Mouse (Mus musculus) CH12.LX (cell line): ENCODE results near the gene Agxt. TPM values are rescaled to one million over a fixed set of nuclear protein-coding genes. Genes with fewer than 3 reads are reported as not detected.

Source experiments
- DNase-seq: peaks from one replicate; pipeline ENCODE4 v3.0.0-alpha.2; 2013; ENCODE audit errors: extremely low read depth
- H3K27ac ChIP-seq: 2 replicates; pipeline ENCODE4 v1.5.1; 2012; ENCODE audit warnings: low read depth, mild to moderate bottlenecking, control low read depth, moderate library complexity; ENCODE audit not compliant: insufficient read depth
- H3K27me3 ChIP-seq: replicated peaks from 2 replicates; pipeline ENCODE3; 2012; ENCODE audit warnings: inconsistent platforms
- H3K36me3 ChIP-seq, 2 experiments: replicated peaks in 1 of 2; 2 replicates each; pipeline versions ENCODE3 to v1.6.1; 2012; ENCODE audit warnings: inconsistent platforms in 1 of 2, low read length in 1 of 2, mild to moderate bottlenecking in 1 of 2, mixed read lengths in 1 of 2, moderate library complexity in 1 of 2; ENCODE audit not compliant: control insufficient read depth in 1 of 2, insufficient read depth in 1 of 2
- H3K4me1 ChIP-seq, 2 experiments: 2 replicates each; pipeline ENCODE4 v1.6.1; 2012; ENCODE audit warnings: inconsistent platforms in 1 of 2, moderate library complexity in 1 of 2; ENCODE audit not compliant: insufficient read depth in 2 of 2, control insufficient read depth in 1 of 2
- H3K4me2 ChIP-seq: 2 replicates; pipeline ENCODE4 v1.6.1; 2012; ENCODE audit warnings: low read depth, mild to moderate bottlenecking, control low read depth; ENCODE audit not compliant: poor library complexity, insufficient read depth, severe bottlenecking
- H3K4me3 ChIP-seq, 3 experiments: fragments of 150-350 bp in 1 of 3; sonication (generic) in 1 of 3; replicated peaks in 1 of 3; 2 replicates each; pipeline versions ENCODE3 to v1.5.1; 2011 to 2012; ENCODE audit warnings: low read depth in 2 of 3, low read length in 2 of 3, mild to moderate bottlenecking in 2 of 3, moderate library complexity in 2 of 3, control low read depth in 1 of 3, improper control_type of control experiment in 1 of 3, inconsistent platforms in 1 of 3, mixed read lengths in 1 of 3; ENCODE audit not compliant: poor library complexity in 1 of 3
- H3K79me2 ChIP-seq: replicated peaks from 2 replicates; pipeline ENCODE4 v1.6.1; 2012; ENCODE audit warnings: mild to moderate bottlenecking, moderate library complexity; ENCODE audit not compliant: control insufficient read depth, poor library complexity, insufficient read depth, severe bottlenecking; ENCODE audit errors: extremely low read depth
- H3K9ac ChIP-seq: 2 replicates; pipeline ENCODE4 v1.6.1; 2012; ENCODE audit warnings: low read depth, mild to moderate bottlenecking, control low read depth, moderate library complexity; ENCODE audit not compliant: insufficient read depth
- H3K9me3 ChIP-seq: replicated peaks from 2 replicates; pipeline ENCODE3; 2012; ENCODE audit warnings: low read length, inconsistent platforms, mixed read lengths
- BHLHE40 ChIP-seq: IDR thresholded peaks from 2 replicates; pipeline ENCODE4 v1.6.1; 2011; ENCODE audit warnings: mild to moderate bottlenecking, low read depth, low read length, improper control_type of control experiment
- CHD1 ChIP-seq: IDR thresholded peaks from 2 replicates; pipeline ENCODE4 v1.6.1; 2012; ENCODE audit warnings: low read depth, low read length, improper control_type of control experiment, inconsistent platforms
- CHD2 ChIP-seq: IDR thresholded peaks from 2 replicates; pipeline ENCODE4 v1.6.1; 2011; ENCODE audit warnings: low read length, improper control_type of control experiment
- CTCF ChIP-seq, 2 experiments: IDR thresholded peaks in 1 of 2; conservative IDR thresholded peaks in 1 of 2; 2 replicates each; pipeline ENCODE4 v1.5.1; 2011 to 2012; ENCODE audit warnings: low read depth in 2 of 2, low read length in 2 of 2, improper control_type of control experiment in 1 of 2, inconsistent platforms in 1 of 2, mild to moderate bottlenecking in 1 of 2, moderate library complexity in 1 of 2
- ELF1 ChIP-seq: IDR thresholded peaks from 2 replicates; pipeline ENCODE4 v1.6.1; 2014; ENCODE audit warnings: low read depth, mild to moderate bottlenecking, inconsistent platforms, low read length, improper control_type of control experiment
- GABPA ChIP-seq: IDR thresholded peaks from 2 replicates; pipeline ENCODE4 v1.6.1; 2012; ENCODE audit warnings: low read depth, low read length, improper control_type of control experiment, inconsistent platforms; ENCODE audit not compliant: insufficient replicate concordance
- JUN ChIP-seq: IDR thresholded peaks from 2 replicates; pipeline ENCODE4 v1.6.1; 2011; ENCODE audit warnings: low read depth, mild to moderate bottlenecking, low read length, improper control_type of control experiment, moderate library complexity; ENCODE audit not compliant: insufficient read depth
- JUND ChIP-seq: conservative IDR thresholded peaks from 2 replicates; pipeline ENCODE4 v1.6.1; 2011; ENCODE audit warnings: low read depth, low read length, improper control_type of control experiment
- KAT2A ChIP-seq: IDR thresholded peaks from 2 replicates; pipeline ENCODE4 v1.6.1; 2012; ENCODE audit warnings: low read length, improper control_type of control experiment, inconsistent platforms; ENCODE audit not compliant: insufficient replicate concordance
- MAFK ChIP-seq: IDR thresholded peaks from 2 replicates; pipeline ENCODE4 v1.6.1; 2011; ENCODE audit warnings: low read length, improper control_type of control experiment; ENCODE audit not compliant: insufficient replicate concordance
- MAX ChIP-seq: IDR thresholded peaks from 2 replicates; pipeline ENCODE4 v1.6.1; 2011; ENCODE audit warnings: low read length, improper control_type of control experiment
- MEF2A ChIP-seq: IDR thresholded peaks from 2 replicates; pipeline ENCODE4 v1.6.1; 2014; ENCODE audit warnings: low read depth, mild to moderate bottlenecking, inconsistent platforms, low read length, improper control_type of control experiment, borderline replicate concordance
- MYC ChIP-seq: IDR thresholded peaks from 2 replicates; pipeline ENCODE4 v1.6.1; 2011; ENCODE audit warnings: low read depth, mild to moderate bottlenecking, improper control_type of control experiment, low read length
- NELFE ChIP-seq: IDR thresholded peaks from 2 replicates; pipeline ENCODE4 v1.6.1; 2011; ENCODE audit warnings: low read depth, low read length, improper control_type of control experiment
- PAX5 ChIP-seq: IDR thresholded peaks from 2 replicates; pipeline ENCODE4 v1.6.1; 2012; ENCODE audit warnings: low read length, inconsistent platforms, mixed read lengths
- POLR2A ChIP-seq: IDR thresholded peaks from 2 replicates; pipeline ENCODE4 v1.6.1; 2011; ENCODE audit warnings: low read depth, mild to moderate bottlenecking, improper control_type of control experiment, low read length
- RAD21 ChIP-seq: IDR thresholded peaks from 2 replicates; pipeline ENCODE4 v1.6.1; 2011; ENCODE audit warnings: low read depth, mild to moderate bottlenecking, low read length, improper control_type of control experiment, moderate library complexity
- TBP ChIP-seq: conservative IDR thresholded peaks from 2 replicates; pipeline ENCODE4 v1.6.1; 2011; ENCODE audit warnings: low read depth, low read length, improper control_type of control experiment
- TCF12 ChIP-seq: IDR thresholded peaks from 2 replicates; pipeline ENCODE4 v1.6.1; 2014; ENCODE audit warnings: low read depth, mild to moderate bottlenecking, inconsistent platforms, low read length, improper control_type of control experiment
- ZC3H11A ChIP-seq: IDR thresholded peaks from 2 replicates; pipeline ENCODE4 v1.6.1; 2012; ENCODE audit warnings: low read depth, mild to moderate bottlenecking, inconsistent platforms, low read length, improper control_type of control experiment
- ZKSCAN1 ChIP-seq: IDR thresholded peaks from 2 replicates; pipeline ENCODE4 v1.6.1; 2012; ENCODE audit warnings: low read depth, inconsistent platforms, low read length, improper control_type of control experiment, borderline replicate concordance
- ZNF384 ChIP-seq: IDR thresholded peaks from 2 replicates; pipeline ENCODE4 v1.6.1; 2012; ENCODE audit warnings: low read depth, low read length, improper control_type of control experiment, inconsistent platforms
- dilution Hi-C: fragments of 300-500 bp; cut with MboI; formaldehyde crosslinking; loops from 2 replicates; pipeline ENCODE4 v1.14.3; 2020; ENCODE audit warnings: low sequenced_read_pairs; ENCODE audit not compliant: extremely low pct_unique_long_range_greater_than_20kb, extremely low pct_ligation_motif_present
- in situ Hi-C: fragments of 300-500 bp; cut with MboI; formaldehyde crosslinking; loops from 3 replicates; pipeline ENCODE4 v1.14.3; 2019; ENCODE audit warnings: low sequenced_read_pairs, low pct_ligation_motif_present, low pct_unique_long_range_greater_than_20kb, mixed read lengths
- polyA plus RNA-seq: library from polyadenylated mRNA; unstranded; fragments of >175 nt; gene quantifications from 2 replicates; pipeline ENCODE4 v1.2.1, GENCODE M21; 2012; ENCODE audit warnings: low read depth; ENCODE audit not compliant: insufficient read length
- total RNA-seq, 2 experiments: library from RNA; depleted of rRNA; stranded (reverse); fragments of 300-350 nt in 1 of 2; fragments of >200 nt in 1 of 2; gene quantifications; 2 replicates each; pipeline ENCODE4 v1.2.3; 2012 to 2014

Gene Agxt
- total and polyA plus RNA-seq, 3 experiments, result not detected

DNA sequence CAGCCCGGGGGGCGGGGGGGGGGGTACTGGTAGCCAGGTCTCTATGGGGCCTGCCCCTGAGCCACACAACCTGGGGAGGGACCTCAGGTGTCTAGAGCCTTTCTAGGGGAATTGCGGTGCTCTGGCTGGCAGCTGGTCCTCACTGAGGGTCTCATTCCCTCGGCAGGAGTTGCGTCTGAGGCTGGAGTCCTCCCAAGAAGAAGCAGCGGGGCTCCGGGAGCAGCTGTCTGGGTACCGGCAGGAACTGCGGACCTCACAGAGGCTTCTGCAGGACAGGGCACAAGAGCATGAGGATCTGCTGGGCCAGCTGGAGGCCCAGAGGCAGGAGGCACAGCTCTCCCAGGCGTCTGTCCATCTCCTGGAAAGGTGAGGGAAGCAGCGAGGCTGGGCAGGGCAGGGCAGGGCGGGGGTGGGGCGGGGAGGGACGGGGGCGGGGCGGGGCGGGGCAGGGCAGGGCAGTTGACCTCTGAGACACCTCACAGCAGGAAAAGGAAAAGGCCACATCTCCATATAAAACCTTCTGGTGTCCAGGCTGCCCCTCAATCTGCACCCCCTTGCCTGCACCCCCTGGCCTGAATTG, 55.8 kb downstream of the Agxt start:
- no peaks in the 10 kb centered on the region for H3K4me1 ChIP-seq
- TF ChIP-seq NELFE, result no peak
- TF ChIP-seq MEF2A, result no peak
- TF ChIP-seq ELF1, result no peak
- TF ChIP-seq CHD1, result no peak
- no peak for TF ChIP-seq POLR2A
- TF ChIP-seq JUND, result no peak
- no peak for TF ChIP-seq ZNF384
- TF ChIP-seq KAT2A, result no peak
- no peak for TF ChIP-seq MYC
- TF ChIP-seq PAX5, result no peak
- TF ChIP-seq ZKSCAN1, result no peak
- no peak for TF ChIP-seq CTCF (conservative IDR thresholded peaks at IDR 0.05 in 1 of 2, IDR thresholded peaks at IDR 0.05 in 1 of 2; ENCODE audit: low read depth in 2 of 2, low read length in 2 of 2)
- no peak for TF ChIP-seq GABPA
- no peak for TF ChIP-seq MAX
- no peak for TF ChIP-seq MAFK
- TF ChIP-seq RAD21, result no peak
- TF ChIP-seq TBP, result no peak
- TF ChIP-seq, all 38 proteins: peak for 0
- Histone ChIP-seq H3K79me2 (no peaks in the 10 kb centered on the region), H3K36me3 (no peaks in the 10 kb centered on the region), H3K4me3 (no peak overlapping the region), H3K27me3 (peaks cover 86% of the 10 kb centered on the region), H3K27ac (no peak overlapping the region), H3K9ac (no peak overlapping the region), H3K4me2 (no peak overlapping the region), H3K9me3 (peaks cover 17% of the 10 kb centered on the region)
- in situ Hi-C loops (loop anchor here (25.0 kb wide), 1 partner anchor 521 kb away; no protein-coding TSS in a partner anchor), dilution Hi-C loops (no loop called here)
- no peak for DNase-seq

- TF ChIP-seq BHLHE40 (no peak), JUN (no peak), ZKSCAN1 (no peak), CHD2 (no peak), CHD1 (no peak), TBP (no peak), MAX (no peak), TCF12 (no peak), ZC3H11A (no peak)
- TF ChIP-seq, all 38 proteins: peak for 0
- H3K27me3 ChIP-seq, result peaks cover 77% of the 10 kb centered on the region
- H3K9me3 ChIP-seq, result peaks cover 29% of the 10 kb centered on the region
- H3K79me2 ChIP-seq, result no peaks in the 10 kb centered on the region
- no peak overlapping the region for H3K27ac ChIP-seq
- no peaks in the 10 kb centered on the region for H3K4me1 ChIP-seq
- in situ Hi-C loops, result loop anchor here (25.0 kb wide), 1 partner anchor 517 kb away; no protein-coding TSS in a partner anchor
- no peak overlapping the region for H3K4me2 ChIP-seq
- no peak for DNase-seq
- H3K4me3 ChIP-seq, result no peak overlapping the region
- no peaks in the 10 kb centered on the region for H3K36me3 ChIP-seq
- H3K9ac ChIP-seq, result no peak overlapping the region
- dilution Hi-C loops, result no loop called here
Observed at GRCm38 (mm10) chr1:93194961-93195360, 59.9 kb downstream of the Agxt start.

Other genes with a start within 250 kb of the Agxt start
- gene Ankmy1, start 232.3 kb upstream of the Agxt start, total RNA-seq (2012; rRNA removed), result 0.04 and 0.13 TPM in 2 replicates
- gene Ankmy1, start 232.3 kb upstream of the Agxt start, total RNA-seq (2014; rRNA removed), result 0.11 TPM in 1 of 2 replicates, not detected in the other
- 0.07 TPM in 1 of 2 replicates, not detected in the other for gene Ankmy1, start 232.3 kb upstream of the Agxt start, polyA plus RNA-seq
- 3.4 and 3.6 TPM in 2 replicates for gene Dusp28, start 228.3 kb upstream of the Agxt start, total RNA-seq (2012; rRNA removed)
- gene Dusp28, start 228.3 kb upstream of the Agxt start, total RNA-seq (2014; rRNA removed), result 3.2 and 4.6 TPM in 2 replicates
- 2.6 and 3.6 TPM in 2 replicates for gene Dusp28, start 228.3 kb upstream of the Agxt start, polyA plus RNA-seq
- 13.8 and 14.6 TPM in 2 replicates for gene Rnpepl1, start 224.5 kb upstream of the Agxt start, total RNA-seq (2012; rRNA removed)
- gene Rnpepl1, start 224.5 kb upstream of the Agxt start, total RNA-seq (2014; rRNA removed), result 4.5 and 5.1 TPM in 2 replicates
- 12.7 and 20.2 TPM in 2 replicates for gene Rnpepl1, start 224.5 kb upstream of the Agxt start, polyA plus RNA-seq
- gene Capn10, start 200.9 kb upstream of the Agxt start, total RNA-seq (2012; rRNA removed), result 13.2 and 15.9 TPM in 2 replicates
- 12.9 and 16.1 TPM in 2 replicates for gene Capn10, start 200.9 kb upstream of the Agxt start, total RNA-seq (2014; rRNA removed)
- gene Capn10, start 200.9 kb upstream of the Agxt start, polyA plus RNA-seq, result 11.6 and 11.9 TPM in 2 replicates
- 0.21 and 0.42 TPM in 2 replicates for gene Gpr35, start 184.4 kb upstream of the Agxt start, total RNA-seq (2012; rRNA removed)
- gene Gpr35, start 184.4 kb upstream of the Agxt start, total RNA-seq (2014; rRNA removed), result 0.43 and 0.44 TPM in 2 replicates
- gene Gpr35, start 184.4 kb upstream of the Agxt start, polyA plus RNA-seq, result 1.7 and 2.0 TPM in 2 replicates
- not detected in 2 replicates for gene Aqp12, start 128.9 kb upstream of the Agxt start, total RNA-seq (2012; rRNA removed)
- gene Aqp12, start 128.9 kb upstream of the Agxt start, total RNA-seq (2014; rRNA removed), result not detected in 2 replicates
- not detected in 2 replicates for gene Aqp12, start 128.9 kb upstream of the Agxt start, polyA plus RNA-seq
- gene Kif1a, start 33.3 kb upstream of the Agxt start, total RNA-seq (2012; rRNA removed), result 0.17 and 0.25 TPM in 2 replicates
- gene Kif1a, start 33.3 kb upstream of the Agxt start, total RNA-seq (2014; rRNA removed), result 0.11 and 0.17 TPM in 2 replicates
- gene Kif1a, start 33.3 kb upstream of the Agxt start, polyA plus RNA-seq, result 0.61 and 0.93 TPM in 2 replicates
- gene 2310007B03Rik, start 25.7 kb downstream of the Agxt start, total RNA-seq (2012; rRNA removed), result 0.08 TPM in 1 of 2 replicates, not detected in the other
- not detected in 2 replicates for gene 2310007B03Rik, start 25.7 kb downstream of the Agxt start, total RNA-seq (2014; rRNA removed)
- 0.11 TPM in 1 of 2 replicates, not detected in the other for gene 2310007B03Rik, start 25.7 kb downstream of the Agxt start, polyA plus RNA-seq
- gene Crocc2, start 33.5 kb downstream of the Agxt start, total RNA-seq (2012; rRNA removed), result not detected in 2 replicates
- not detected in 2 replicates for gene Crocc2, start 33.5 kb downstream of the Agxt start, total RNA-seq (2014; rRNA removed)
- gene Crocc2, start 33.5 kb downstream of the Agxt start, polyA plus RNA-seq, result not detected in 2 replicates
- 1.1 TPM in 2 replicates for gene Sned1, start 100.6 kb downstream of the Agxt start, total RNA-seq (2012; rRNA removed)
- gene Sned1, start 100.6 kb downstream of the Agxt start, total RNA-seq (2014; rRNA removed), result 0.28 and 0.52 TPM in 2 replicates
- 0.53 and 0.59 TPM in 2 replicates for gene Sned1, start 100.6 kb downstream of the Agxt start, polyA plus RNA-seq
- 25.6 and 27.9 TPM in 2 replicates for gene Mterf4, start 170.7 kb downstream of the Agxt start, total RNA-seq (2012; rRNA removed)
- 40.0 and 40.6 TPM in 2 replicates for gene Mterf4, start 170.7 kb downstream of the Agxt start, total RNA-seq (2014; rRNA removed)
- gene Mterf4, start 170.7 kb downstream of the Agxt start, polyA plus RNA-seq, result 26.6 and 31.1 TPM in 2 replicates
- 13.6 and 22.7 TPM in 2 replicates for gene Ppp1r7, start 207.6 kb downstream of the Agxt start, total RNA-seq (2012; rRNA removed)
- gene Ppp1r7, start 207.6 kb downstream of the Agxt start, total RNA-seq (2014; rRNA removed), result 17.3 and 21.2 TPM in 2 replicates
- 62.6 and 92.9 TPM in 2 replicates for gene Ppp1r7, start 207.6 kb downstream of the Agxt start, polyA plus RNA-seq
- 15.8 and 18.0 TPM in 2 replicates for gene Pask, start 208.2 kb downstream of the Agxt start, total RNA-seq (2012; rRNA removed)
- 11.7 and 13.4 TPM in 2 replicates for gene Pask, start 208.2 kb downstream of the Agxt start, total RNA-seq (2014; rRNA removed)
- 10.2 and 10.8 TPM in 2 replicates for gene Pask, start 208.2 kb downstream of the Agxt start, polyA plus RNA-seq
- 0.08 and 0.21 TPM in 2 replicates for gene Ano7, start 238.7 kb downstream of the Agxt start, total RNA-seq (2012; rRNA removed)
- gene Ano7, start 238.7 kb downstream of the Agxt start, total RNA-seq (2014; rRNA removed), result not detected in 2 replicates
- 0.31 and 0.56 TPM in 2 replicates for gene Ano7, start 238.7 kb downstream of the Agxt start, polyA plus RNA-seq